Mouse (Mus musculus) left cerebral cortex, postnatal 25 days (tissue): Measurements from ENCODE around the gene Cbx1. TPM values are rescaled to one million over a fixed set of nuclear protein-coding genes. Genes with fewer than 3 reads are reported as not detected.
"Not testable (repeated sequence)": the region's sequence is repeated elsewhere in the genome, so short reads cannot be mapped to it uniquely, and the experiment has no call there.

Experiments used
- DNase-seq, 2 experiments: peaks; one replicate each; pipeline ENCODE4 v3.0.0; 2022; ENCODE audit warnings: low spot score in 2 of 2, mixed read lengths in 1 of 2
- intact Hi-C: fragments of 180-260 bp; cut with DNase I; formaldehyde crosslinking; loops from one replicate; pipeline ENCODE4 v1.15.1; 2025
- total RNA-seq, 2 experiments: library from RNA; stranded (reverse); gene quantifications; 2 replicates each; pipeline ENCODE4 v1.2.3; 2021

The Cbx1 gene
- total RNA-seq, 2 experiments from 2014 or later = 47.0 to 47.7 TPM

GRCm38 (mm10) chr11:96829403-96829812 lies 40.5 kb downstream of the Cbx1 start:
- peak in 1 of 2 experiments; percentile 57 for DNase-seq
- intact Hi-C loops = no loop called here

GRCm38 (mm10) chr11:96829813-96830538 lies 41.0 kb downstream of the Cbx1 start, which contains the start of gene Nfe2l1:
Gene Nfe2l1, minus strand, starts transcription at chr11:96829968.
- peak; percentile 99 to 100 for DNase-seq
- intact Hi-C loops = no loop called here

DNA sequence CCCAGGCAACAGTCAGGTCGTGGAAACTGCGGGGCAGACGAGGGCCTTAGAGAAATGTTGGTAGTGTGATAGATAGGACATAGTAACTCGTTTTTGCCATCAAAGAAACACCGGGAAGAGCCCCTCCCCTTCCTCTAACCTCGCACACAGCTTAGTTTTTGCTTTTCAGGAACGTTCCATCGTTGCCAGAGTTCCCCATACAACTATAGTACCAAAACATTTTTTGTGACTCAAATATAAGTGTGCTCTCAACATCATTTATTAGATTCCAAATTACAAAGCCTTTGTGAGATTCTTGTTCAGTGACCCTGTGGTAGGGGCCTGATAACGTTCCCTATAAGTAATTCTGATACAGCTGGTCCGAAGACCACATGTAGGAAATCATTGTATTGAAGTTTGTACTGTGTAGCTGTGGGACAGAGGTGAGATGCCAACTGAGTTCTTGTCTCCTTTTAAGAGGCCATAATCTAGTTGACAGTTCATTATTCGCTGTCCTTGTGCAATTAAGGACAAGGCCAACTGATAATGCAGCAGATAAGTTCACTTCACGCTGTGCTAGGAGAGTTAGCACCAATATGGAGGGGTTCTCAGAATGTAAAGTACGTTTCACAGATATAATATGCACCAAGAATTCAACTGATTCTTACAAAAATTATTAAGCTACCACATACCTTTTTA lies 41.8 kb downstream of the Cbx1 start:
- intact Hi-C loops = no loop called here

GRCm38 (mm10) chr11:96831516-96831915 lies 42.6 kb downstream of the Cbx1 start:
- intact Hi-C loops = no loop called here
- no peak for DNase-seq

More for the DNA sequence above, 41.8 kb downstream of the Cbx1 start:
- DNase-seq = no peak

- DNase-seq = no peak
- intact Hi-C loops = no loop called here
These were observed 43.6 kb downstream of the Cbx1 start for GRCm38 (mm10) chr11:96832541-96832940.

DNA sequence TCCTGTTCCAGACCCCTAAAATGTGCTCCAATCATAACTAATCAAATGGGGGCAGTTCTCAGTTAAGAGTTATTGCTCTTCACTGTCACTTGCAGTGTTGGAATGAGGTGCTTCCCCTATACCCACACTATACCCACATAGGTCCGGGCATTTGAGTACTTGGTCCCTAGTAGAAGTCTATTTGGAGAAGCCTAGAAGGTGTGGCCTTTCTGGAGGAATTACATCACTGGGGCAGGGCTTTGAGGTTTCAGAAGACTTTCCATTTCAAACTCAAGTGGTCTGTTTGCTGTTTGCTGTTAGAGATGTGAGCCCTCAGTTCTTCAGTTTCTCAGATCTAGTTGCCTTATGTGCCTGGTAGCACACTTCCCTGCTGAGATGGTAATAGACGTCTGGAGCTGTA lies 44.0 kb downstream of the Cbx1 start:
- intact Hi-C loops = no loop called here
- no peak for DNase-seq

GRCm38 (mm10) chr11:96834127-96834526 lies 45.2 kb downstream of the Cbx1 start:
- intact Hi-C loops = no loop called here
- DNase-seq = no peak

DNA sequence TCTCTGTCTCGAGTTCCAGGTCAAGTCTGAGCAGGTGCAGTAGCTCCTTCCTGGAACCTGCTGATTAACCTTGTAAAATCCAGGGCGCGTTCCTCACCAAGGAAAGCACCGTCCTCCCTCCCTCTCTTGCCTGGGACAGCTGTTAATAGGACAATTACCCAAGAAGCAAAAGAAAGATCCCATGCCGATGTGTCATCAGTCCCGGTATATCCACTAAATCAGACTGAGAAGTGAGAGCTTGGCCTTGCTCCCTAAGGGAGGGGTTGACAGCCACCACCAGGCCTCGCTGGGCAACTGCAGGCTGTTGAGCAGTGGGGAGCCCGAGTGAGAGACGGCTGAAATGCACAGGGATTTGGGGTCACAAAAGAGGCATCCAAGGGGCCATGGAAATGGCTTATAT lies 48.4 kb downstream of the Cbx1 start:
- DNase-seq = no peak
- intact Hi-C loops = no loop called here

DNA sequence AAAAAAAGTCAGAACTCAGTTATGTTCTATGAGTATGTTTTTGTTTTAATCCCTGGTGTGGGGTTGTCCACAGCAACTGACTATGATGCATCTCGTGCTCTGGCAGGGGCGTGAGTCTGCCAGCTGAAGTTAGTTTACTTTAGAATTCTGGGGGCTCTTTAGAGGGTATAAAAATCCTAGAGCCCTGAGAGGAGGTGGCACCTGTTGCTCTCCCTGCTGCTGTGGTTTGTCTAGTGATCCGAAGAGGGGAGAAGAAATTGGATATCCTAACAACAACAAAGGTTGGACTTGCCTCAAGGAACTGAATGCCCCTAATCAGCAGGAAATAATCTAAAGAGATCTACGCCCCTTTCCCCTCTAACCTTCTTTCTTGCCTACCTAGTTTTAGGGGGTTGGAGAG lies 49.4 kb downstream of the Cbx1 start:
- intact Hi-C loops = no loop called here
- DNase-seq = no peak

- DNase-seq = no peak
- intact Hi-C loops = no loop called here
These were observed 50.5 kb downstream of the Cbx1 start for GRCm38 (mm10) chr11:96839428-96839827.

- no peak for DNase-seq
- intact Hi-C loops = loop anchor here (1.0 kb wide), 1 partner anchor 16 kb away; no protein-coding TSS in a partner anchor
These were observed 51.0 kb downstream of the Cbx1 start for GRCm38 (mm10) chr11:96839877-96840276.

- peak; percentile 63 to 92 for DNase-seq
- intact Hi-C loops = loop anchor here (1.0 kb wide), 1 partner anchor 16 kb away; no protein-coding TSS in a partner anchor
These were observed 51.4 kb downstream of the Cbx1 start for GRCm38 (mm10) chr11:96840290-96840689.

- intact Hi-C loops = no loop called here
- no peak for DNase-seq
These were observed 54.7 kb downstream of the Cbx1 start for GRCm38 (mm10) chr11:96843627-96844026.

DNA sequence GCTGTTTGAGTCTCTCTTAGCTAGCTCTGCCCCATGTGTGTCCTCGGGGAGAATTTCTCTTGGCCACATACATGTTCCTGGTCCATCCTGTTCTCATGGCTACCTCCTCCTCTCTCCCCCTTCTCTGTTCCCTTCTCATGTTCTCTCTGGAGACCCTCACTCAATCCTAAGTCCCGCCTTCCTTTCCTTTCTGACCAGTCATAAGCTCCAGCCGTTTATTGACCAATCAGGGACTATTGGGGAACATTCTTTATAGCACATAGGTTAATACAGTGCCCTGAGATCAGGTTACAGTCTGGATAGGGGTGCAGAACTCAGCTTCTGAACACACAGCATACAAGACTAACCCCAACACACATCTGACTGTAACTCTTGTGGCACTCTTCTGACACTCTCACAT lies 58.3 kb downstream of the Cbx1 start:
- intact Hi-C loops = no loop called here
- no peak for DNase-seq

- intact Hi-C loops = no loop called here
- no peak for DNase-seq
These were observed 59.8 kb downstream of the Cbx1 start for GRCm38 (mm10) chr11:96848694-96849093.

DNA sequence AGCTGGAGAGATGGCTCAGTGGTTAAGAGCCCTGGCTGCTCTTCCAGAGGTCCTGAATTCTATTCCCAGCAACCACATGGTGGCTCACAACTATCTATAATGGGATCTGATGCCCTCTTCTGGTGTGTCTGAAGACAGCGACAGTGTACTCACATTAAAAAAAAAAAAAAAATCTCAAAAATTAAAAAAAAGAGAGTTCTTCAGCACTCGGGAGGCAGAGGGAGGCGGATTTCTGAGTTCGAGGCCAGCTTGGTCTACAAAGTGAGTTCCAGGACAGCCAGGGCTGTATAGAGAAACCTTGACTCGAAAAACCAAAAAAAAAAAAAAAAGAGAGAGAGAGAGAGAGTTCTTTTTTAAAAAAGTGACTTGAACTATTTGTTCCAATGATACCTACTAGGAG lies 60.2 kb downstream of the Cbx1 start:
- DNase-seq, intact Hi-C loops: not testable (repeated sequence)

DNA sequence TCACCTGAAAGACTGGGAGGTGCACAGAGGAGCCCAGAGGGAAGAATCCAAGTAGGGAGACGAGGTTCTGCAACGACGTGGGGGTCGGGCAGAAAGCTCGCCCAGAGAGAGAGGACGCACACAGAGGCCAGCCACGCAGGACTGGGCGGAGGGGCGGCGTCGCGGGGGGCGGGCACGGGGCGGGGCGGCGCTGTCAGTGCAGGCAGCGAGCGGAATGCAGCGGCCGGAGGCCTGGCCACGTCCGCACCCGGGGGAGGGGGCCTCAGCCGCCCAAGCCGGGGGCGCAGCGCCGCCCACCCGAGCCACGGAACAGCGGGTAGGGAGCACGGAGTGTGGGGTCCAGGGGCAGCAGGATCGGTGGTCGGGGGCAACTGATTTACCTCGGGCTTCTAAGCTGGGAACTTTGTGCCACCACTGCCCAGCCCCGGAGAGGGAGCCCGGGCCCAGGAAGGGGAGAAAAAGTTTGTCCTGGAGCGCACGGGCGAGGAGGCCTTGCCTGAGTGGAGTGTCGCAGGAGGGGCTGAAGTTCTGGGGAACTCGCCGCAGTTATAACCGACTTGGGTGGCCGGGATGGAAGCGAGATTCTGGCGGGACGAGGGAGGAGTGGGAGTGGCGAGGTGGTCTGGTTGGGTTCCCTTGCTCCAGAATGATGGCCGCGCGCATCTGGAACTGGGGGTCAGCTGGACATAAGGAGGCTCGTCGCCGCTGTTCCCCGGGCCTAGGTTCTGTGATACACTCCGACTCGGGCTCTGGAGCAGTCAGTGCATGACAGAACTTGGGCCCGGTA lies 60.9 kb downstream of the Cbx1 start, which contains the start of gene Copz2:
Gene Copz2, plus strand, starts transcription at position 190 of the 787 bp plus-strand sequence.
- no peak for DNase-seq
- intact Hi-C loops = no loop called here

DNA sequence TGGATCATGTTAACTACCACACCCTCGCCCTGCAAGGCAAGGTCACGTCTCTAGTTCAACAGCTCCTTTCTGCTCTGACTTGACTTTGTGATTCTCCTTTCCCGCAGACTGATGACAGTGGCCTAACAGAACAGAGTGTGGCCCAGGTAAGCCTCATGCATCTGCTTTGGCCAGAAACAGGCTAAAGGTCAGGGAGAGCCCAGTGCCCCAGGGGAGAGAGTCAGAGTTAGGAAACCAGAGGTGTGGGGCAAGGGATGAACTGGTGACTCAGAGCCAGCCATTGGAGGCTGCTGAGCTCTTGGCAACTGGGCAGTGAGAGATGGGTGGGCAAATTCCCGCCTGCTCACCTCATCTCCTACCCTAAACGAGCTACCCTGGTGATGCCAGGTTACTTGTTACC lies 68.5 kb downstream of the Cbx1 start:
- DNase-seq = no peak
- intact Hi-C loops = no loop called here
